Mouse (Mus musculus): ENCODE results near the gene Syn3.

DNA sequence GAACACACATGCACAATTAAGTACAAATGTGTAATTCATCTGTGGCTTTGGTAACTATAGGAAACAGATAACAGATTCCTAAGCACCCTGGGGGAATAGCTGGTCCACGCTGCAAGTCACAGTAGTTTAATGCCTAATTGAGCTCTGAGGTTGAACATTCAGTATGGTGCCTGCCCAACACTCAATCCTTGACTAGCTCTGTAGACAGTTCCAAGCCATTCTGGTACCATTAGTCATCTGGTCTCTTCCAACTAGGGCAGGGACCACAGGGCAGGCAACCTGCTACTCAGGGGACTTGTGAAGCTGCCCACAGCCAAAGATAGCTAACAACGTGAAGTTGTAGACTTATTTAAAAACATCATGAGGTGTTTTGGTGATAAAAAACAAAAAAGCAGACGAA lies 241.7 kb downstream of the Syn3 start:
- TF ChIP-seq CTCF (IDR thresholded peaks at IDR 0.05; ENCODE audit: low read depth, low read length) = no peak
- TF ChIP-seq POLR2A (IDR thresholded peaks at IDR 0.05; ENCODE audit: insufficient read depth, low read length) = no peak
- no peak for TF ChIP-seq EP300 (IDR thresholded peaks at IDR 0.05; ENCODE audit: insufficient read depth, low read depth, low read length)

Measured in ES-Bruce4 (cell line).